Mouse (Mus musculus) frontal cortex, postnatal 14 days (tissue): ENCODE results near the gene Slc35g3.
"Not testable (repeated sequence)": the region's sequence is repeated elsewhere in the genome, so short reads cannot be mapped to it uniquely, and the experiment has no call there.

ENCODE experiments used
- DNase-seq, 2 experiments: peaks; one replicate each; pipeline ENCODE4 v3.0.0; 2022; ENCODE audit warnings: low spot score in 2 of 2

The Slc35g3 gene

GRCm38 (mm10) chr11:69754701-69755100, 7.1 kb downstream of the Slc35g3 start:
- DNase-seq = no peak

GRCm38 (mm10) chr11:69754233-69754632, 7.5 kb downstream of the Slc35g3 start:
- DNase-seq = no peak

- no peak for DNase-seq
Measured at GRCm38 (mm10) chr11:69752686-69753085, 9.1 kb downstream of the Slc35g3 start.

- DNase-seq = no peak
Measured at GRCm38 (mm10) chr11:69751635-69752034, 10.1 kb downstream of the Slc35g3 start.

GRCm38 (mm10) chr11:69731408-69731807, 30.4 kb downstream of the Slc35g3 start:
- not testable (repeated sequence) for DNase-seq

GRCm38 (mm10) chr11:69729063-69729462, 32.7 kb downstream of the Slc35g3 start:
- no peak for DNase-seq

- DNase-seq = no peak
Measured at GRCm38 (mm10) chr11:69725951-69726350, 35.8 kb downstream of the Slc35g3 start.

- no peak for DNase-seq
Measured at GRCm38 (mm10) chr11:69723074-69723473, 38.7 kb downstream of the Slc35g3 start.

- no peak for DNase-seq
Measured at GRCm38 (mm10) chr11:69720852-69721251, 40.9 kb downstream of the Slc35g3 start.

GRCm38 (mm10) chr11:69719423-69719822, 42.3 kb downstream of the Slc35g3 start:
- no peak for DNase-seq

- DNase-seq = no peak
Measured at GRCm38 (mm10) chr11:69718661-69719060, 43.1 kb downstream of the Slc35g3 start.

GRCm38 (mm10) chr11:69716953-69717352, 44.8 kb downstream of the Slc35g3 start:
- no peak for DNase-seq

GRCm38 (mm10) chr11:69715929-69716328, 45.8 kb downstream of the Slc35g3 start:
- no peak for DNase-seq

GRCm38 (mm10) chr11:69715482-69715881, 46.3 kb downstream of the Slc35g3 start:
- no peak for DNase-seq

- no peak for DNase-seq
Measured at GRCm38 (mm10) chr11:69714636-69715329, 47.0 kb downstream of the Slc35g3 start.

GRCm38 (mm10) chr11:69712954-69713672, 48.7 kb downstream of the Slc35g3 start:
- DNase-seq = no peak

- DNase-seq = no peak
Measured at GRCm38 (mm10) chr11:69711082-69711481, 50.7 kb downstream of the Slc35g3 start.

- DNase-seq = no peak
Measured at GRCm38 (mm10) chr11:69710470-69710869, 51.3 kb downstream of the Slc35g3 start.
